Mouse (Mus musculus) MEL (cell line): ENCODE measurements around the gene Slc4a1. TPM values are rescaled to one million over a fixed set of nuclear protein-coding genes. Genes with fewer than 3 reads are reported as not detected.

Source experiments
- DNase-seq: peaks from one replicate; pipeline ENCODE4 v3.0.0; 2011; ENCODE audit warnings: low read depth, low spot score
- H3K27ac ChIP-seq: 2 replicates; pipeline ENCODE4 v1.5.1; 2012; ENCODE audit warnings: low read depth, mild to moderate bottlenecking, control low read depth, low read length, moderate library complexity; ENCODE audit not compliant: control insufficient read depth
- H3K27me3 ChIP-seq, 2 experiments: fragments of 150-350 bp in 1 of 2; sonication (generic) in 1 of 2; 2 replicates each; pipeline ENCODE4 v1.6.1; 2012; ENCODE audit warnings: low read length in 2 of 2, mild to moderate bottlenecking in 2 of 2, improper control_type of control experiment in 1 of 2, moderate library complexity in 1 of 2; ENCODE audit not compliant: insufficient read depth in 2 of 2, control insufficient read depth in 1 of 2
- H3K36me3 ChIP-seq, 2 experiments: 2 replicates each; pipeline ENCODE4 v1.6.1; 2012 to 2014; ENCODE audit warnings: low read length in 2 of 2, improper control_type of control experiment in 1 of 2, inconsistent platforms in 1 of 2, mild to moderate bottlenecking in 1 of 2; ENCODE audit not compliant: insufficient read depth in 2 of 2, control insufficient read depth in 1 of 2
- H3K4me1 ChIP-seq, 2 experiments: fragments of 150-350 bp in 1 of 2; sonication (generic) in 1 of 2; 2 replicates each; pipeline ENCODE4 v1.6.1; 2012; ENCODE audit warnings: low read length in 2 of 2, improper control_type of control experiment in 1 of 2, mild to moderate bottlenecking in 1 of 2; ENCODE audit not compliant: insufficient read depth in 2 of 2, control insufficient read depth in 1 of 2
- H3K4me3 ChIP-seq, 2 experiments: fragments of 150-350 bp in 1 of 2; sonication (generic) in 1 of 2; 2 replicates each; pipeline ENCODE4 v1.5.1; 2012; ENCODE audit warnings: low read depth in 2 of 2, low read length in 2 of 2, mild to moderate bottlenecking in 2 of 2, moderate library complexity in 2 of 2, control low read depth in 1 of 2, improper control_type of control experiment in 1 of 2; ENCODE audit not compliant: control insufficient read depth in 1 of 2, insufficient read depth in 1 of 2
- H3K79me2 ChIP-seq: 2 replicates; pipeline ENCODE4 v1.6.1; 2012; ENCODE audit warnings: mild to moderate bottlenecking, low read length, moderate library complexity; ENCODE audit not compliant: control insufficient read depth, poor library complexity, insufficient read depth
- H3K9ac ChIP-seq: 2 replicates; pipeline ENCODE4 v1.6.1; 2012; ENCODE audit warnings: low read depth, mild to moderate bottlenecking, control low read depth, low read length, moderate library complexity; ENCODE audit not compliant: control insufficient read depth, poor library complexity, severe bottlenecking
- H3K9me3 ChIP-seq: fragments of 150-350 bp; sonication (generic); replicated peaks from 2 replicates; pipeline ENCODE4 v1.6.1; 2012; ENCODE audit warnings: mild to moderate bottlenecking, low read length, improper control_type of control experiment, moderate library complexity; ENCODE audit not compliant: insufficient read depth
- CHD1 ChIP-seq: IDR thresholded peaks from 2 replicates; pipeline ENCODE4 v1.6.1; 2012; ENCODE audit warnings: low read depth, mild to moderate bottlenecking, inconsistent platforms, low read length, improper control_type of control experiment
- CHD2 ChIP-seq: IDR thresholded peaks from 2 replicates; pipeline ENCODE4 v1.6.1; 2011; ENCODE audit warnings: low read length, improper control_type of control experiment
- CTCF ChIP-seq, 3 experiments: IDR thresholded peaks in 2 of 3; conservative IDR thresholded peaks in 1 of 3; 2 replicates each; pipeline ENCODE4 v1.5.1; 2011 to 2012; ENCODE audit warnings: low read length in 3 of 3, low read depth in 2 of 3, mild to moderate bottlenecking in 2 of 3, improper control_type of control experiment in 1 of 3, inconsistent platforms in 1 of 3, mixed read lengths in 1 of 3, moderate library complexity in 1 of 3; ENCODE audit not compliant: control insufficient read depth in 1 of 3, insufficient read depth in 1 of 3, poor library complexity in 1 of 3, severe bottlenecking in 1 of 3
- E2F4 ChIP-seq: IDR thresholded peaks from 2 replicates; pipeline ENCODE4 v1.6.1; 2011; ENCODE audit warnings: low read depth, low read length, improper control_type of control experiment, borderline replicate concordance
- ELF1 ChIP-seq: IDR thresholded peaks from 2 replicates; pipeline ENCODE4 v1.6.1; 2014; ENCODE audit warnings: low read depth, mild to moderate bottlenecking, inconsistent platforms, low read length, improper control_type of control experiment, moderate library complexity
- EP300 ChIP-seq, 2 experiments: IDR thresholded peaks; 2 replicates each; pipeline ENCODE4 v1.6.1; 2011; ENCODE audit warnings: improper control_type of control experiment in 2 of 2, low read length in 2 of 2, low read depth in 1 of 2, mild to moderate bottlenecking in 1 of 2
- GABPA ChIP-seq: IDR thresholded peaks from 2 replicates; pipeline ENCODE4 v1.6.1; 2012; ENCODE audit warnings: low read depth, mild to moderate bottlenecking, inconsistent platforms, low read length, improper control_type of control experiment, moderate library complexity
- HCFC1 ChIP-seq: IDR thresholded peaks from 2 replicates; pipeline ENCODE4 v1.6.1; 2012; ENCODE audit warnings: low read depth, mild to moderate bottlenecking, inconsistent platforms, low read length, improper control_type of control experiment, moderate library complexity
- JUND ChIP-seq: IDR thresholded peaks from 2 replicates; pipeline ENCODE4 v1.6.1; 2011; ENCODE audit warnings: low read depth, mild to moderate bottlenecking, improper control_type of control experiment, low read length
- KAT2A ChIP-seq: conservative IDR thresholded peaks from 2 replicates; pipeline ENCODE4 v1.6.1; 2012; ENCODE audit warnings: low read depth, low read length, improper control_type of control experiment, inconsistent platforms
- MAX ChIP-seq: IDR thresholded peaks from 2 replicates; pipeline ENCODE4 v1.6.1; 2011; ENCODE audit warnings: low read length, improper control_type of control experiment
- MXI1 ChIP-seq: IDR thresholded peaks from 2 replicates; pipeline ENCODE4 v1.6.1; 2011; ENCODE audit warnings: mild to moderate bottlenecking, low read depth, low read length, improper control_type of control experiment
- MYB ChIP-seq: IDR thresholded peaks from 2 replicates; pipeline ENCODE4 v1.6.1; 2011; ENCODE audit warnings: mild to moderate bottlenecking, low read depth, low read length, improper control_type of control experiment
- MYC ChIP-seq: IDR thresholded peaks from 2 replicates; pipeline ENCODE4 v1.6.1; 2011; ENCODE audit warnings: low read depth, mild to moderate bottlenecking, low read length, improper control_type of control experiment, moderate library complexity
- NELFE ChIP-seq: IDR thresholded peaks from 2 replicates; pipeline ENCODE4 v1.6.1; 2011; ENCODE audit warnings: low read depth, low read length, improper control_type of control experiment
- POLR2AphosphoS2 ChIP-seq: IDR thresholded peaks from 2 replicates; pipeline ENCODE4 v1.6.1; 2011; ENCODE audit warnings: low read length, improper control_type of control experiment
- RAD21 ChIP-seq: IDR thresholded peaks from 2 replicates; pipeline ENCODE4 v1.6.1; 2011; ENCODE audit warnings: mild to moderate bottlenecking, low read depth, low read length, improper control_type of control experiment
- RCOR1 ChIP-seq: IDR thresholded peaks from 2 replicates; pipeline ENCODE4 v1.6.1; 2012; ENCODE audit warnings: low read depth, mild to moderate bottlenecking, inconsistent platforms, low read length, improper control_type of control experiment
- SIN3A ChIP-seq: IDR thresholded peaks from 2 replicates; pipeline ENCODE4 v1.6.1; 2012; ENCODE audit warnings: low read length, improper control_type of control experiment, inconsistent platforms
- TAL1 ChIP-seq: IDR thresholded peaks from 2 replicates; pipeline ENCODE4 v1.6.1; 2012; ENCODE audit warnings: mild to moderate bottlenecking, inconsistent platforms, low read length, moderate library complexity, mixed read lengths
- TBP ChIP-seq: IDR thresholded peaks from 2 replicates; pipeline ENCODE4 v1.8.0; 2011; ENCODE audit warnings: low read depth, low read length, improper control_type of control experiment
- TCF12 ChIP-seq: IDR thresholded peaks from 2 replicates; pipeline ENCODE4 v1.6.1; 2014; ENCODE audit warnings: low read depth, mild to moderate bottlenecking, inconsistent platforms, low read length, improper control_type of control experiment, moderate library complexity
- USF1 ChIP-seq: IDR thresholded peaks from 2 replicates; pipeline ENCODE4 v1.6.1; 2014; ENCODE audit warnings: low read depth, mild to moderate bottlenecking, inconsistent platforms, low read length, improper control_type of control experiment, moderate library complexity
- USF2 ChIP-seq, 2 experiments: IDR thresholded peaks; 2 replicates each; pipeline ENCODE4 v1.6.1; 2011 to 2012; ENCODE audit warnings: improper control_type of control experiment in 2 of 2, low read length in 2 of 2, borderline replicate concordance in 1 of 2, inconsistent platforms in 1 of 2, low read depth in 1 of 2, mild to moderate bottlenecking in 1 of 2; ENCODE audit not compliant: insufficient read depth in 1 of 2
- ZC3H11A ChIP-seq: IDR thresholded peaks from 2 replicates; pipeline ENCODE4 v1.6.1; 2012; ENCODE audit warnings: low read depth, mild to moderate bottlenecking, inconsistent platforms, low read length, improper control_type of control experiment
- ZKSCAN1 ChIP-seq: IDR thresholded peaks from 2 replicates; pipeline ENCODE4 v1.6.1; 2012; ENCODE audit warnings: low read depth, mild to moderate bottlenecking, inconsistent platforms, low read length, improper control_type of control experiment, moderate library complexity
- ZNF384 ChIP-seq: IDR thresholded peaks from 2 replicates; pipeline ENCODE4 v1.6.1; 2012; ENCODE audit warnings: low read depth, mild to moderate bottlenecking, inconsistent platforms, low read length, improper control_type of control experiment
- polyA plus RNA-seq, 2 experiments: library from polyadenylated mRNA; stranded (reverse) in 1 of 2; unstranded in 1 of 2; fragments of >175 nt in 1 of 2; fragments of >200 nt in 1 of 2; gene quantifications; 2 replicates each; pipeline versions ENCODE4 v1.2.1 to v1.2.4; 2012; ENCODE audit warnings: low replicate concordance in 2 of 2, low read depth in 1 of 2; ENCODE audit not compliant: insufficient read length in 2 of 2, insufficient read depth in 1 of 2, missing spikeins in 1 of 2
- total RNA-seq: library from RNA; depleted of rRNA; stranded (reverse); fragments of 300-350 nt; gene quantifications from 2 replicates; pipeline ENCODE4 v1.2.3, GENCODE M21; 2012

The Slc4a1 gene
- total and polyA plus RNA-seq, 3 experiments: 0.23 to 0.35 TPM; not detected in 1

- TF ChIP-seq RCOR1 (0 out of 2 replicates have a peak, but pooled peaks have one; percentile 18), MYB (no peak), SIN3A (peak; percentile 91), EP300 (IDR thresholded peaks at IDR 0.05; ENCODE audit: low read depth in 1 of 2, low read length in 2 of 2) (no peak; a peak in 1 of 4 replicates), MXI1 (peak; percentile 92), JUND (no peak), MYC (peak; percentile 91), USF2 (IDR thresholded peaks at IDR 0.05; ENCODE audit: borderline replicate concordance in 1 of 2, insufficient read depth in 1 of 2, low read depth in 1 of 2, low read length in 2 of 2) (no peak), ZC3H11A (no peak), TAL1 (no peak), TBP (peak; percentile 58; the same call in 1 of the 2 replicates), POLR2AphosphoS2 (peak; percentile 22; the same call in 1 of the 2 replicates), ZNF384 (peak; percentile 99), CTCF (IDR thresholded peaks at IDR 0.05 in 2 of 3, conservative IDR thresholded peaks at IDR 0.05 in 1 of 3; ENCODE audit: control insufficient read depth in 1 of 3, insufficient read depth in 1 of 3, low read depth in 2 of 3, low read length in 3 of 3, poor library complexity in 1 of 3, severe bottlenecking in 1 of 3) (no peak; a peak in 1 of 6 replicates), HCFC1 (peak; percentile 75)
Observed at GRCm38 (mm10) chr11:102316572-102317297, 49.3 kb downstream of the Slc4a1 start (continued).

GRCm38 (mm10) chr11:102315690-102316571 is 50.1 kb downstream of the Slc4a1 start:
- Histone ChIP-seq H3K79me2 (peaks cover 59% of the 10 kb centered on the region), H3K4me1 (peaks cover 4 to 18% of the 10 kb centered on the region in 2 experiments), H3K36me3 (peaks cover 4 to 16% of the 10 kb centered on the region in 2 experiments; a peak in 3 of 4 replicates), H3K9me3 (no peaks in the 10 kb centered on the region), H3K27me3 (no peaks in the 10 kb centered on the region), H3K9ac (peak overlapping the region; percentile 99), H3K4me3 (peak overlapping the region; percentile 68 to 77), H3K27ac (peak overlapping the region; percentile 72)
- peak; percentile 74 for DNase-seq
- TF ChIP-seq TBP: no peak
- TF ChIP-seq RAD21: no peak
- TF ChIP-seq CHD2: no peak
- TF ChIP-seq NELFE: no peak
- 0 out of 2 replicates have a peak, but pooled peaks have one; percentile 6 for TF ChIP-seq TCF12
- TF ChIP-seq GABPA: 0 out of 2 replicates have a peak, but pooled peaks have one; percentile 19
- peak; percentile 37; the same call in 1 of the 2 replicates for TF ChIP-seq MAX
- no peak for TF ChIP-seq TAL1
- peak; percentile 38 for TF ChIP-seq MXI1
- TF ChIP-seq ZNF384: no peak
- no peak for TF ChIP-seq ELF1
- TF ChIP-seq CHD1: peak; percentile 81
- TF ChIP-seq MYC: 0 out of 2 replicates have a peak, but pooled peaks have one; percentile 18
- no peak for TF ChIP-seq E2F4
- TF ChIP-seq SIN3A: no peak; the same call in 1 of the 2 replicates
- no peak for TF ChIP-seq KAT2A
- TF ChIP-seq USF1: peak; percentile 87
- TF ChIP-seq ZC3H11A: no peak
- 0 out of 2 replicates have a peak, but pooled peaks have one; percentile 64 for TF ChIP-seq POLR2AphosphoS2
- TF ChIP-seq ZKSCAN1: no peak
